Mouse (Mus musculus) cortical plate, adult 2 months (tissue): ENCODE results near the gene Oas1c.

Source experiments
- CTCF ChIP-seq: fragments of 200-500 bp; IDR thresholded peaks from 2 replicates; pipeline ENCODE4 v1.5.1; 2011; ENCODE audit warnings: mild to moderate bottlenecking, control low read depth, low read length; ENCODE audit not compliant: insufficient read depth; ENCODE audit errors: extremely low read depth
- POLR2A ChIP-seq: fragments of 200-500 bp; IDR thresholded peaks from 2 replicates; pipeline ENCODE4 v1.6.1; 2011; ENCODE audit warnings: mild to moderate bottlenecking, low read length, control low read depth; ENCODE audit not compliant: insufficient read depth; ENCODE audit errors: extremely low read depth

DNA sequence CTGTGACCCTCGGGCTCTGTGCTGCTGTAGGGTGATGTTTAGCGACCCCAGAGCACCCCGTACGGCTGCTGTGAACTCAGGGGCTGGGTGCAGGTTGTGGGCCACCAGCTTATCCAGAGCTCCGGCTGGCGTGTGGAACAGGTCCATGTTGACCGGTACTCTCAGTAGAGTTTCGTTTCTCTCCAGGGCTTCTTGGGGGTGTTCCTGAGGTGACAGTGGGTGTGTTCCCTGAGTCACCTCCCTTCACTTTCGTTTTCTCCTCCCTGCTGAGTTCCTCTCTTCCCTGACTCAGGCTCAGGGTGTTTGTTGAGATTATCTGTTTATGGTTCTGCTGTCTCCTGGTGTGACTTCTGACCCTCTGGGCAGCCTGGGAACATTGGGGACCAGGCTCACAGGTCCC, 34.8 kb downstream of the Oas1c start, which contains the start of gene Oas3:
- no peak for TF ChIP-seq POLR2A
- TF ChIP-seq CTCF = no peak
